Mouse (Mus musculus) mesoderm, embryonic 11.5 days (tissue): ENCODE data around the gene Trim28.

Source experiments
- DNase-seq: peaks from one replicate; pipeline ENCODE4 v3.0.0-alpha.2; 2012; ENCODE audit warnings: low read depth, low spot score

The Trim28 gene

DNA sequence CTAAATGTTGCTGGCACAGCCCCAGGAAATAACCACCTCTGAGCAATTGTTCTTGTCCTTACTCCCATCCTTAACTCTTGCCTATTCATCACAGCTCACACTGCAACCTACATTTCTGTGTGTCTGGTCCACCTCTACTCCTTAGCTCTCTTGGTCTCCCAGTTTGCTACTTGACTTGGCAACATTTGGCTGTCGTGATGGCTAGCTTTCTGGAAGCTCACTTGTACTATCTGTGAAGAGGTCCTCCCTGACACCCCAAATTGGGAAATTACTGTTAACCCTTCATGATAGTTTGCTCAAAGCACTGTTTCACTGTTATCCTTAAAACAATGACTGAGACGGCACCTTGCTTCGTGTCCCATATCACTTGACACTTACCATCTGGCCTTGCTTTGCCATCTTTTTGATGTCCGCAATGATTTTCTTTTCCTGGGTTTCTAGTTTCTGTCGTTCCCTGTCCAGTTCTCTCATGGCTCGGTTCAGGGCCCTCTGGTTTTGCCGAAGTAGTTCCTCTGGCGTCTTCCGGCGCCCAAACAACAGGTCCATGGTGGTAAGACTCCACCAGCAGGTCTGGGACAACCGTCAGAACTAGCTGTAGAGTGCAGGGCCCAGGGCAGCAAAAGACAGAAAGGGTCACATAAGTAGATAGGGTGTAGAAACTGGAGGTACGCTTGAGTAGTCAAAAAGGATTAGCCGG lies 34.7 kb downstream of the Trim28 start:
- no peak for DNase-seq

DNA sequence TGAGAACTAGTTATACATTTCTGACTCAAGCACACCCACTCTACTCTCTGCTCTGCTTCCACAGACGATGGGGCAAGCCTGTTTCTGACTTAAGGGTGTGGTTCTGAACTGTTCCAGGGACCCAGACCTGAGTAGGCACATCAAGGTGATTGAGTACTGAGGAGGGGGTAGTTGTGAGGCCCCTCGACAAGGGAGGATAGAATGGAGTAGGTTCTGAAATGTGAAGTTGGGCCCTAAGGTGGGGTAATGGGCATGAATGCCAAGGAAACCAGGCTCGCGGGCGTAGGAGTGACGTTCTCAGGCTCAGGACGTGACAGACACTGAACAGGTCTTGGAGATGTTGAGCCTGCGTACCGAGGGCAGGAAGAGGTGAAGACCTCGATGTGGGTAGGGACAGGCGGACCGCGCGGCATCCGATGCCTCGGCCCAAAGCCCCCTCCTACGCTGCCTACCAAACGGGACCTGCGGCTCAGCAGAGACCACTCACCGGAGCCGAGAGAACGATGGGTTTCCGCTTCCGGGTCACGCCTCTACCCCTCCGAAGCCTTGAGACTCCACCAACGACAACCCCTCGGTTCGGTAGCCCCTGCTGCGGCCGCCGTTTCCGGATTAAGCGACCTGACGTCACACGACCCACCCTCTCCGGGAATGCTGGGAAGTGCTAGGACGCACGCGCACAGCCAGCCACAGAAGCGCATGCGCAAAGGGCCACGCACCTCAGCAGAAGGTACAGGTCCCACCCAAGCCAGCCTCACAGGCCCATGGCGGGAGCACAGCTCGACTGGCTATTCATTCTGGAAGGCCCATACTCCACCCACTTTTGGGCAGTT lies 35.4 kb downstream of the Trim28 start, which contains the start of gene Chmp2a:
Gene Chmp2a (minus strand): TSS at position 660 of the 830 bp plus-strand sequence.
- DNase-seq, result peak; percentile 98

DNA sequence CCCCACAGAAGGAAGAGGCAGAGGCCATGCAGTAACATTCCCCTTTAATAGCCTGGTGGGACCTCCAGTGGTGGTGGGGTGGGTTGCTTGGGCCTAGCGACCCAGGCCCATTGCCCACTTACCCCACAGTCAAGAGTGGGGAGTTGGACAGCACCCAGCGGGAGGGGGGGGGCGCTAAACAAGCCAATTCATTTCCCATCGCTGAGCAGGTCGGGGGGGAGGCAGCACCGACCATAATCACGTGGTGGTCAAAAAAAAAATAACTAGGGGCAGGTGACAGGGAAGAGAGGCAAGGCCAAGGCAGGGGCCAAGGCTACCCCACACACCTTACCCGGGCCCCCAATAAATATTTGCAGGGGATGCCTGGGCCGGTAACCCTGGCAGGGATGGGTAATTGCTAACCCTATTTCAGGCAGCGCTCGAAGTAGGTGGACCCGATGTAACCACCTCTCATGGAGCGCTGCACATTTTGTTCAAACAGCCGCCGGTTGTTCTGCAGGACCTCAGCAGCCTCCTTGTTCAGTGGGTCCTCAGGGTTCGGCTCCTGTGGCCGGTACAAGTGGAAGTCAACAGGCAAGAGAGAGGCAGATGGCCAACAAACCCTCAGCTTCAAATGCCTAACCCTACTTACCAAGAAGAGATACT lies 36.4 kb downstream of the Trim28 start:
- DNase-seq, result no peak

DNA sequence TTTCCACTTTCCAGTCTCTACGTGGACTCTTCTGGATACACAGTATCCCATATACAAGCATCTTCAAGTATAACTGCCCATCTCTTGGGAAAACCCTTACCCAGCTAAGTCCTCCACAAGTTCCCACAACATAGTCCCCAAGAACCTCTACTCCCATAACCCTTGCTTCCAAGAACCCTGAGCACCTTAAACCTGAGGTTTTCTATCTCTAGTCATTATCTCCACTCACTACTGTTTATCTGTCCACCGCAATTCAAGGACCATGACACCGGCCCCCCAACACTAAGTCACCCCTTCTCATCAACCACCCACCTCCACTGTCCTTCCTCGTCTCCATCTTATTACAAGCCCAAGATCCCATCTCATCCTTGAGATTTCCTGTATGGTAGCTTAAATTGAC lies 37.9 kb downstream of the Trim28 start:
- no peak for DNase-seq

DNA sequence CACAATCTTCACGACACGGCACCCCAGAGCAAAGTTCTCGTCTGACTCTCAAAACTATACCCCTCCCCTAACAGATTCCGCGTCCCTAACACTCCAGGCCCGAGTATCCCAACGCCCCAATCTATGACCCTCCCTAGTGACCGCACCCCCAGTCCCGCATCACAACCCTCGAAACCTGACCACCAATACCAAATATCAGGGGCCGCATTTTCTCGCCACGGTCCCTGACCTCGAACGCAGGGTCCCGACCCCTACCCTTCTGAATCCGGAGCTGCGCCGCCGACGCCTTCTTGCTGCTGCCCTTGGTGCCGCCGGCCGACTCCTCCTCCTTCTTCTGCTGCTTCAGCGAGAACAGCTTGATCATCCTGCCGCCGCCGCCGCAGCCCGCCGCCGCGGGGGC lies 38.5 kb downstream of the Trim28 start:
- no peak for DNase-seq

DNA sequence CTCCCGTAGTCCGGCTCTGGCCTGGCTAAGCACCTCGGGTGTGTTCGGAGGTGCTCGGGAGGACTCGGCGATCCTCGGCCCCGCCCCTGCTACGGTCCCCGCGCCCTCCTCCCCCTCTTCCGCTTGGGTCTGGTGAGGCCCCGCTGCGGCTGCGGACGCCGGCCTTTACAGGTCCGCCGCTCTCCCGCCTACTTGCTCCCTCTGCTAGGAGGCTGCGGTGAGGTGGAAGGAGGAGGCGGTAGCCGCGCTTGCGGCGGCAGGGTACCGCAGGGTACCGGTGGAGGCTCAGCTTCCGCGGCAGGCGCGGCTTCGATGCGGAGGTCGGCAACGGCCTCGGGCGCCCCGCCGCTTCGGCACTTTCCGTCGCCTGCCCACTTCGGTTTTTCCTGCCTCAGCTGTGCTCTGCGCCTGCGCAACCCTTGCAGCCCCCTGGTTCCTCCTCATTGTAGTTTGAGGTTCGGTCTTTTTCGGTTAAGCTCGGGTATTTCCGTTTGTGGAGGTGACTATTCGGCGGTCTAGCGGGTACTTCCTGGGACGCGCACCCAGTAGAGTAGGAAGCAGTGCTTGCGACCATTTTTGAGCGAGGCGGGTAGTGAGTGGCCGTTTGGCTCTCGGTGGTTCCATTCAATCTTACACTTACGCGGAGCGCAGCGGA lies 39.1 kb downstream of the Trim28 start, which contains the start of gene Ube2m:
Gene Ube2m (minus strand): TSS at position 375 of the 655 bp plus-strand sequence.
- DNase-seq, result peak; percentile 99

DNA sequence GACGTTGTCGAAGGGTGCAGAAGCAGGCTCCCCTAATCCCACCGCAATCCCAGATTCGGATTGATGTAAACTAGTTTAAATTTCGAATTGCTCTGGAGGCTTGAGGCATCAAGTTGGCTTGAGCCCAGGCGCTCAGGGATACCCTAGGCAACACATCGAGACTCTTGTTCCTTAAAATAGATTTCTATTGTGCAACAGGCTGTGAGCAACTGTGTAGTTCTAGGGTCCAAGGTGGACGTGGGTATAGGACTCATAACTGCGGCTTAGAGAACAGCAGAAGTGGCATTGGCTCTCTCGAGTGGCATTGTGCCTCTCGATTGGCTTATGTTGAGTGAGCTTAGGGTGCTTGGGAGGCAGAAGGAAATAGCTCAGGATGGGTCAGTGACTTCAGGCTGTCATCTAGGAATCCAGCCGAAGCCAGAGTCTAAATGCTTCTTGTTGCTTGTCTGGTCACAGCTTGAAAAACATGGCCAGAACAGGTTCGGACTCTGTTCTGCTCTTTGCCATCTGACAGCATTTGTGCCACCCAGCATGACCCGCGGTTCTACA lies 39.8 kb downstream of the Trim28 start:
- no peak for DNase-seq

DNA sequence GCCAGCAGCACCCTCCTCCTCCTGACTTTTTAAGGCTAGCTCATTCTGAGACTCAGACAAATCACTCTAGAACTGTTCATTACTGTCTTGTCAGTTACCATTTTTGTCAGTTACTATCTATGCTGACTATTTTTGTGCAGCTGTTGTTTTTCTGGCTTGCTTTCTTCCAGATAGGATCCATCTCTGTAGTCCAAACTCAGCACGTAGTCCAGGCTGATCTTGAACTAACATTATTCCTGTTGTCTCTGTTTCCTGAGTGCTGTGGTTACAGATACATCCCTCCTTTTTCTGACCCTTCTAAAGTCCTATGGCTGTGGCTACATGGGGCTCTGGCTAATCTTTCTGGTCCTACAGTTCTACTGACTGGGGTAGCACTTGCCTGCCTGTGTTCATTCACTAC lies 40.3 kb downstream of the Trim28 start:
- DNase-seq, result no peak

DNA sequence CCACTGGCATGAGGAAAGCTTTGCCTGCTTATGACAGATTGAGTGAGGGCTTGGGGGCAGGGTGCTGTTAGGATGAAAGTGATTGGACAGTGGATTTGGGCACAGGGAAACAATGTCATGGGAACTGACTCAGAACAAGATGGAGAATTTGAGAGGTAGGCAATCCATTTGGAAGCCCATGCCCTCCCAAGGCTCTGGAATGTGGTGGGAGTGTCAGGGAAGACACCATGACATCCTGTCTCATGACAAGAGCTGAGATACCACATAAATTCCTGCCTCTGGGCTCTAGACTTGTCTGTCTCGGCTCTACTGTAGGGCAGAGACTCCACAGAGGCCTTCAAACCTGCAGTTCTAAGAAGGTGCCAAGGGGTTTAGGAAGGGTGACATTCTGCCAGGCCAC lies 42.3 kb downstream of the Trim28 start:
- DNase-seq, result no peak

DNA sequence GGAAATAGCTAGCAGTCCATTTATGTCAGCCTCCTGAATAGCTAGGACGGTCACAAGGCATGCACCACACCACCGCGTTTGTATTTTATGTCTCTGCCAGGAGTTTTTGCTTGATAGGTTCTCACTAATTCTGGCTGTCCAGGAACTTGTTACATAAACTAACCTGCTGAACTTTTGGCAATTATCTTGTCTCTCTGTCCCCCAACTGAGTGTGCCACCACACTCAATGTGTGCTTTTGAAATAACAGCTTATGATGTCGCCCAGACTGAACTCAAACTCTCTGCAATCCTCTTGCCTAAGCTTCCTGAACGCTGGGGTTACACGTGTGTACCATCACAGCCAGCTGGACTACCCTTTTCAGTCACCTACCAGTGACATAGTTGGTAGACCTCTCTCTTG lies 43.6 kb downstream of the Trim28 start:
- no peak for DNase-seq

DNA sequence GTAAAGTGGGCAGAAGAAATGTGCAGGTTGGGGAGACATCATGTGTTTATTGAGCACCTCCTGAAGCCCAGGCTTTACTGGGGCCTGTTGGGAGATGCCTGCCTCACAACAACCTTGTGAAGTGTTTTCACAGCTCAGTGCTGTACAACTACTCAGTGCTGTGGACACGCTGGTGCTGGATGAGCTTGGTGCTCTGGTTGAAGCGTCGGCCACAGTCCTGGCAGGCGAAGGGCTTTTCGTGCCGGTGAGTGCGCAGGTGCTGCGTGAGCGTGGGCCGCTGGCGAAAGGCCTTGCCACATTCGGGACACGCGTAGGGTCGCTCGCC lies 44.2 kb downstream of the Trim28 start:
- DNase-seq, result no peak

DNA sequence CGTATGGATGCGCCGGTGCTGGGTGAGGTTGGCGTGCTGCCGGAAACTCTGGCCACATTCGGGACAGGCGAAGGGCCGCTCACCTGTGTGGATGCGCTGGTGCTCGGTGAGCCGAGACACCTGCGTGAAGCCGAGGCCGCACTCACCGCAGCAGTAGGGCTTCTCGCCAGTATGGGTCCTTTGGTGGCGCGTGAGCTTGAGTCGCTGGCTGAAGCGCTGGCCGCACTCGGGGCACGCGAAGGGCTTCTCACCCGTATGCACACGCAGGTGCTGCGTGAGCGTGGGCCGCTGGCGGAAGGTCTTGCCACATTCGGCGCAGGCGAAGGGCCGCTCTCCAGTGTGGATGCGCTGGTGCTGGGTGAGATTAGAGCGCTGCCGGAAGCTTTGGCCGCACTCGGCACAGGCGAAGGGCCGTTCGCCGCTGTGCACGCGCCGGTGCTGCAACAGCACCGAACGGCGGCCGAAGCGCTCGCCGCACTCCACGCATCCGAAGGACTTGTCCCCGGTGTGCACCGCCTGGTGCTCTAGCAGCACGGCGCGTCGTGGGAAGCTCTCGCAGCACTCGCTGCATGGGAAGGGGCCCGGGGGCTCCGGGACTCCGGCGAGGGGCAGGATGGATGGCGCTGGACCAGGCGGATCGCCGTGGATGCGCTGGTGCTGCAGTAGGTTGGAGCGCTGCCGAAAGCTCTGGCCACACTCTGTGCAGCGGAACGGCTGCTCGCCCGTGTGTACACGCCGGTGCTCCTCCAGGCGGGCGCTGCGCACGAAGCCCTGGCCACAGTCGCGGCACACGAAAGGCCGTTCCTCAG lies 44.7 kb downstream of the Trim28 start:
- DNase-seq, result no peak

DNA sequence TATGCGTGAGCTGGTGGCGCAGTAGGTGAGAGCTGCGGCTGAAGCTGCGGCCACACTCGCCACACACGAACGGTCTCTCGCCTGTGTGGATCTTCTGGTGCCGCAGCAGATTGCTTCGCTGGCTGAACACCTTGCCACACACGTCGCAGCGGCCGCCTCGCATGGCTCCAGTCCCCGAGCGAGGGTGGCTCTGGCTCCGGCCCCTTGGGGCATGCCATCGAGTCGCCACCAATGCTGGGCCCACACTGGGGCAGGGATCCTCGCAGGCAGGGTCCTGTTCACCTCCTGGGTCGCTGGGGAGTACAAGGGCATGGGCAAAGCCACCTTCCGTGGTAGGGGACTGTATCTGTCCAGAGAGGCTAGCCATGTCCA lies 45.3 kb downstream of the Trim28 start:
- no peak for DNase-seq

DNA sequence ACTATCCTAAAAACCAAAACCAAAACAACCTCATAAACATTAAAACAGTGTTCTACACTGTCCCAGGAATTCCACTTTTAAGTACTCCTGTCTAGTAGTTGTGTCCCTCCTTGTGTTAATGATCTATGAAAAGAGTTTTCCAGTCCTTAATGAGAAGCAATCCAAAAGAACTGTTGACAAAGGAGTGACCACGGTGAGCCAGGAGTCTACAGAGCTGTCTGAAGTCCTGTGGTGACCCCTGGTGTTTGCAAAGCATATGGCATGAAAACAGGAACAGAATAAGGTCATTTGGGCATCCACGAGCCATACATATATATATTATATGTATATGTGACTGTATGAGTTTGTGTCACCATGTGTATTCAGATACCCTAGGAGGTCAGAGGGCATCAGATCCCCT lies 47.2 kb downstream of the Trim28 start:
- peak; percentile 77 for DNase-seq

DNA sequence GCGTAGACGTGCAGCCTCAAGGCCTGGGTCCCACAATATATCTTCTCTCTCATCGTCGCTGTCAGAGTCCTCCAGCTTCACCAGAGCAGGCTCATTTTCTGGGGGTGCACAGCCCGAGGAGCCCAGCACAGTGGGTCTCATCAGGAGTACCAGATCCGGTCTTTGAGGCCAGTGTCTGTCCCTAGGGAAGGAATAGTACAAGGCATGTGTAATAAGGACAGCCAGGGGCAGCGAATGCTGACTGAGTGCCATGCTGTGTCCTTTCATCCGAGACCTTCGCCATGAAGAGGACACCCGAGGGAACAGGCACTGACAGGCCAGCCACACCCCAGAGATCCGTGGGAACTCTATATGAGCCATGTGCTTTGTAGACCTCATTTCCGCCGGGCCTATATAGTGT lies 54.1 kb downstream of the Trim28 start:
- no peak for DNase-seq

DNA sequence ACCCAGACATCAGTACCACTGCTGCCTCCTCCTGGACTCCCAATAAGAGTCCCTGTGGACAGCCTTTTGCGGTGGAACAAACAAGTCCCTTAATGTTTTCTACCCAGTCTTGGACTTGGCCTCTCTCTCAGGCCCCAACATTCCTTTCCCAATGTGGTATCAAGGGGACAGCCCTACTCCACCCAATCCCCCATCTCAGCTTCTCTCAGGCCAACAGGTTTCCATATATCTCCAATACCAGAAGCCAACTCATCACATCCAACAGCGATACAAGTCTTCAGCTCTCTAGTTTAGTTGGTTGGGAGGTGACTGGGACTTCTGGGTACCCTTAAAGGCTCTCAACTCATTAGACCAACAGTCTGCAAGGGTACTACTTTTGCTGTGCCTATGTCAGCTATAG lies 54.6 kb downstream of the Trim28 start:
- DNase-seq, result no peak

DNA sequence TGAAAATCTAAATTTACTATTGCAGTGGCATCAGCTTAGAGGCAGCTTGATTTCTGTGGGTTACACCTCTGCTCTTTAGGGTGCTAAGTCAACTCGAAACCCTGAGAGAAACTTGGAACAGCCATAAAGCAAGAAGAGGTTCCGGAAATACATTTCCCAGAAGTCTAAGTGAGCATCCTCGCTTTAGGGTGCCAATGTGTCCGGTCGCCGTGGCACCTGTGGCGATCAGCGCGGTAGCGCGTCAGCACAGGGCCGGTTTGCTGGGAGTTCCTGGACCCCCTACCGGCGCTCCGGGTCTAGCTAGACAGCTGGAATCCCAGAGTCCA lies 55.0 kb downstream of the Trim28 start:
- no peak for DNase-seq

DNA sequence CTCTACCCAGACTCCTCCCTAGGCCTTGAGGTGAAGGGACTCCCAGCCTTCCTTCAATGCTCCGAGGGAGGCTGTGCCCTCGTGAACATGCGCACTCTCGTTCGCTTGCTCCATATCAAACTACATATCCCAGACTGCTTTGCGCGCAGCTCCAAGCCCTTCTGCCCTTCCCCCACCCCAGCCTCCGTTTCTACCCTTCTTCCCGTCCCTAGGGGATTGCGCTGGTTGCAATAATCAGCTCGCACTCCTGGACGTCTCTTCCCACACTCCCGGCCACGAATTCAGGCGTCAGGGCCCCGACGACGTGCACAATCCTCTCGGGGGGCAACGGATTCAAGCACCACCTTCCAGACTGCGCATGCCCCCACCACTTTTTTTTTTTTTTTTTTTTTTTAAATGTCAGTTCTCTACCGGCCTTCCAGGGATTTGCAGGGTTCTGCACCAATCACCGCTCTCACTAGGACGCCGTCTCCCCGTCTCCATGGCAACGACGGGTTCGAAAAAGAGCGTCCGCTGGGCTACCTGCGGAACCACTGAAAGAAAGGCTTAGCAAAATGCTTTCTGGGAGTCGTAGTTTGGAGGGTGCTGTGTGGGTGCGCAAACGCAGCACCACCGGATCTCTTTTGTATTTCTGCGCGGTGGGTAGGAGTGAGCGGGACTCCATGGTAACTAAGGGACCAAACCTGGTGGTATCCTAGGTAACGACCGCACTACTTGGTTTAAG lies 55.5 kb downstream of the Trim28 start, which contains the start of gene Mzf1:
Gene Mzf1 (minus strand): TSS at position 478 of the 724 bp plus-strand sequence.
- DNase-seq, result peak; percentile 98

DNA sequence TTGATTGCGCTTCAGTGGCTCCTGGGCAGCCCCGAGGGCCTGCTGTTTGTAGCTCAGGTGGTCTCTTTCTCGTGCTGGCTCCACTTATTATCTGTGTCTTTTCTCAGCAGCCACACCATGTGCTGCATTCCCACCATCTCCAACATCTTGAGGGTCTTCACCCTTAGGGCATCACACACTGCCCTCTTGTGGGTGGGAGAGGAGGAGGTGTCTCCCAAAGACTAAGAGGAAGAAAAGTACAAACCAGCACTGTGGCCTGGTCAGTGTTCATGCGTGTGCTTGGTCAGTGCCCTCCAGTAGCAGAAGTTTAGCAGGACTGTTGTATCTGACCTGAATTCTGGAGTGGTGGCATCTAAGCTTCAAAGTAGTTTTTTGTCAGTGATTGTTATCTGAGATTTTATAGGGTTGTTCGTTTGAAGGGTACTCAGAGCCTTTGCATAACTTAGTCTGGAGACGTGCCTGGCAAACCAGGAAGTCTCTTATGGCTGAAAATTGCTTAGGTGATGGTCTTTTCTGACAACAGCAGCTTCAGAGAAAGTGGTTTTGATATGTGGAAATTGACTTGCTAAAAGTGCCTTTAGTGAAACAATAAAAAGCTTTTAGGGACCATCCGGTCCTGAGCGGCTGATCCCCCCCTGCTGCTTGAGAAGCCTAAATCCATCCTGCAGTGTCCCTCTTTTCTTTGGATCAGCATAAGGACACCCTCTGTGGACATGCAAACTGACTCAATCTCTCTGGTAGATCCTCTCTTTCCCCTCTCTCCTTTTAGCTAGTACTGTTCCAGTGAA lies 58.2 kb downstream of the Trim28 start:
- DNase-seq, result no peak

DNA sequence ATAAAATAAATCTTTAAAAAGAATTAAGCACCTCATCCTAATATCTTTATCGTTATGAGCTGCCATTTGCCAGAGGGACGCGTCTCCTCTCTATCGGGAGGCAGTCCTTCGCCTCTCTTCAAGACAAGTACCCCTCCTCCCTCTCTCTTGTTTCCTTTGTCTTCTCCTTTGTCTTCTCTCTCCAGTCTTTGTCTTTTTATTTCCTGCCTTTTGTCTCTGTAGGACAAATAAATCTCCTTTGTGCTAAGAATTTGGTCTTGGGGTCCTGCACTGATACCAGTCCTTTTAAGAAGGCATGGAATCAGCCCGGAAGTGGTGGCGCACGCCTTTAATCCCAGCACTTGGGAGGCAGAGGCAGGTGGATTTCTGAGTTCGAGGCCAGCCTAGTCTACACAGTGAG lies 60.6 kb downstream of the Trim28 start:
- DNase-seq, result no peak
